Comparison of ENCODE assay signal across 17 mouse cellular contexts in the genomic region with DNA sequence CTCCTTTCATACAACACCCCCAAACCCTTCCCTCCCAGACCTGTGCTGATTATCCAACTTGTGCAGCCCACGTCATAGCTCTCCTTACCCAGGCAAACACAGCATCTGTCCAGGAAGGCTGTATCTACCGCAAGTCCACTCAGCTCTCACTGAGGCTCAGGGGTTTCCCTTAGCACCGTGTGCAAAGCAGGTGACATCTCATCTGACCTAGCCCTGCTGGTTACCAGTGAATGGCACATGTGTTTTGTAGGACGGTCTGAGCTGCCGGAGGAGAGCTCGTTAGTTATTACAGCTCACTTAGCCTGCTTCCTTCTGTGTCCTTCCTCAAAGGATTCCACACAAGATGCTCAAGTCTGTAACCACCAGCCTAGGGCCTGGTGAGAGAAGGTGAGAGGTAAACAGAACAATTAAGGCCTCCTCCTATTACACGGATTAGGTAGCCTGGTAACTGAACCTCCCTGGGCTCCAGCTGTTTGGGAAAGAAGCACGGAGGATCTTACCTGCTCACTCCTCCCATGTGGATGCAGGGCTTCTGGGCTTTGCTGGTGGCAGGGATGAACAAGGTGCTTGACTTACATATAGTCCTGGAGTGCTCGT. TPM values are rescaled to one million over a fixed set of nuclear protein-coding genes. Genes with fewer than 3 reads are reported as not detected.
"Had no signal": no experiment of that assay in that cellular context is flagged by ENCODE, and none has a peak within 500 bp of the region (broad histone marks: within the 10 kb centered on the region; RNA-seq: fewer than 3 reads in every experiment).

No protein-coding gene starts in this region.

- H3K9me3 ChIP-seq: limb, embryonic 10.5 days; liver, embryonic 15.5 days; neural tube, embryonic 15.5 days had no signal

- H3K4me3 ChIP-seq: limb, embryonic 10.5 days; liver, embryonic 15.5 days; myocyte; neural tube, embryonic 15.5 days had no signal

- H3K27me3 ChIP-seq: liver, embryonic 15.5 days; neural tube, embryonic 15.5 days had no signal

- H3K36me3 ChIP-seq: limb, embryonic 10.5 days; liver, embryonic 15.5 days; neural tube, embryonic 15.5 days had no signal

- H3K4me1 ChIP-seq: neural tube, embryonic 15.5 days had no signal

- H3K27ac ChIP-seq: limb, embryonic 10.5 days; liver, embryonic 15.5 days; neural tube, embryonic 15.5 days had no signal

- DNase-seq: kidney, postnatal 10 days; lung, embryonic 14.5 days; lung, postnatal 10 days; lung, postnatal 4 days; midbrain, embryonic 14.5 days; right cerebral cortex, adult 18-20 months; thymus, adult 18-20 months; thymus, postnatal 14 days had no signal

- H3K9ac ChIP-seq: liver, embryonic 15.5 days; lung, embryonic 14.5 days; neural tube, embryonic 15.5 days had no signal

- H3K4me2 ChIP-seq: liver, embryonic 11.5 days; liver, embryonic 15.5 days; lung, embryonic 14.5 days; neural tube, embryonic 15.5 days had no signal

RNA-seq across cellular contexts. Expression of gene Ttll10, which starts 38.7 kb away (rescaled TPM):
- total RNA-seq: left cerebral cortex, adult 18-20 months; left cerebral cortex, postnatal 10 days; megakaryocyte-erythroid progenitor cell, adult 5-6 weeks had no signal
- polyA plus RNA-seq: myocyte; neural tube, embryonic 11.5 days; neural tube, embryonic 15.5 days had no signal
